Mouse (Mus musculus) common myeloid progenitor, adult 5-6 weeks (primary cell): ENCODE measurements at regions not wholly inside any gene's neighbourhood (a gene's known extent, or its start where the extent isn't known, plus 50 kb on each side); places are given as distances from the start of the nearest gene placed in this dataset.
A peak's percentile ranks its signal among the peaks of the same experiment; 100 is the strongest.

Experiments
- ATAC-seq: replicated peaks from 2 replicates; pipeline ENCODE4 v1.8.0; 2016; ENCODE audit warnings: low read depth, mild to moderate bottlenecking, moderate TSS enrichment, inconsistent platforms; ENCODE audit not compliant: poor library complexity, severe bottlenecking

GRCm38 (mm10) chr1:34738386-34739067 lies 104.3 kb downstream of the Fam168b start:
- ATAC-seq: peak; percentile 91

DNA sequence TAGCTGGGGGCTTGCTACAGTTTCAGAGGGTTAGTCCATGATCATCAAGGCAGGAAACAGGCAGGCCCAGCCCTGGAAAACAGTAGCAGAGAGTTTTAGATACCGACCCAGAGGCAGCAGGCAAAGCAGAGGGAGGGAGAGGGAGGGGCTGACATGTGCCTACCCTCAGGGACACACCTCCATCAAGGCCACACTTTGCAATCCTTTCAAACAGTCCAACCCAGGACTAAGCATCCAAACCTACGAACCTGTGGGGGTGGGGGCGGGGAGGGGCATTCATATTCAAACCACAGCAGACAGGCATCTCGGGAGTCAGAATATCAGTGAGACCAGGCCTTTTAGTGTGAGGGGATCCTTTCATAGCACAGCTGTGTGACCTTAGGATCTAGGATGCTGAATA lies 103.2 kb downstream of the Fam168b start:
- no peak for ATAC-seq

- no peak for ATAC-seq
Observed at GRCm38 (mm10) chr1:34740891-34741290, 102.0 kb downstream of the Fam168b start.

- no peak for ATAC-seq
Observed at GRCm38 (mm10) chr1:34742234-34742633, 100.6 kb downstream of the Fam168b start.

- no peak for ATAC-seq
Observed at GRCm38 (mm10) chr1:34745881-34746280, 97.0 kb downstream of the Fam168b start.

DNA sequence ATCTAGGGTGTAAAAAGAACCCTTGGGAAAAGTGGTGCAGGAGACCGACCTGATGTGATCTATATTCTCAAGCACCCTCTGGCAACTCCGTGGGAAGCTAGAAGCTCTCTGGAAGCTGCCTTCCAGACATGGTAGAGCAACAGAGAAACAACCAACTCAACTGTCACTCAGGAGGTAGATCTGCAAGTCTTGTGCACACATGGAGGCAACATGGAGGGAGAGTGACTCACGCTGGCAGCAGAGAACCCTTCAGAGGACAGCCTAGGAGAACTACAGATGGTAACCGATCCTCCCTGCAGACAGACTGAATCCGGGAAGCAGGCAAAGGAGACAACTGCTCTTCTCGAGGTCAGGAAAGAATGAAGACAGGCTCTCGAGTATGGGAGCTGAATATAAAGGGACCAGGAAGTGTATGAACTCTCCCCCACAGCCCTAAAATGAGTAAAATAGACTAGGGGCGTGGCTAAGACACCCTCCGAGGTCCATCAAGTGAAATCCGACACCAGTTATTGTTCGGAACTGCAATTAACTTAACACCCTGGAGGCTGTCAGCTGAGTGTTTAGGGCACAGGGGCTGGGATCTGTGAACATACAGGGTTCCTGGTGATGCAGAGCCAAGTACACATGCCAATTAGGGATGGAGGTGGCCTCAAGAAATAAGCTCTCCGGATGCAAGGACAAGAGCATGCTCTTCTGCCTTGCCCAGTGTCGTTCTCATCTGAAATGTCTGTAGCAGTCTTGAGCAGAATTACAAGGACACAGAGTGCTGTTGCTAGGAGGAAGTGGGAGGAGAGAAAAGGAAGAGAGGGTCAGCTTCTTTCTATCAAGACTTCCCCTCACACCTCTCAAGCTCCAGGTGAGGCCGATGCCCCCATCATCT lies 93.5 kb downstream of the Fam168b start:
- peak; percentile 53 for ATAC-seq

DNA sequence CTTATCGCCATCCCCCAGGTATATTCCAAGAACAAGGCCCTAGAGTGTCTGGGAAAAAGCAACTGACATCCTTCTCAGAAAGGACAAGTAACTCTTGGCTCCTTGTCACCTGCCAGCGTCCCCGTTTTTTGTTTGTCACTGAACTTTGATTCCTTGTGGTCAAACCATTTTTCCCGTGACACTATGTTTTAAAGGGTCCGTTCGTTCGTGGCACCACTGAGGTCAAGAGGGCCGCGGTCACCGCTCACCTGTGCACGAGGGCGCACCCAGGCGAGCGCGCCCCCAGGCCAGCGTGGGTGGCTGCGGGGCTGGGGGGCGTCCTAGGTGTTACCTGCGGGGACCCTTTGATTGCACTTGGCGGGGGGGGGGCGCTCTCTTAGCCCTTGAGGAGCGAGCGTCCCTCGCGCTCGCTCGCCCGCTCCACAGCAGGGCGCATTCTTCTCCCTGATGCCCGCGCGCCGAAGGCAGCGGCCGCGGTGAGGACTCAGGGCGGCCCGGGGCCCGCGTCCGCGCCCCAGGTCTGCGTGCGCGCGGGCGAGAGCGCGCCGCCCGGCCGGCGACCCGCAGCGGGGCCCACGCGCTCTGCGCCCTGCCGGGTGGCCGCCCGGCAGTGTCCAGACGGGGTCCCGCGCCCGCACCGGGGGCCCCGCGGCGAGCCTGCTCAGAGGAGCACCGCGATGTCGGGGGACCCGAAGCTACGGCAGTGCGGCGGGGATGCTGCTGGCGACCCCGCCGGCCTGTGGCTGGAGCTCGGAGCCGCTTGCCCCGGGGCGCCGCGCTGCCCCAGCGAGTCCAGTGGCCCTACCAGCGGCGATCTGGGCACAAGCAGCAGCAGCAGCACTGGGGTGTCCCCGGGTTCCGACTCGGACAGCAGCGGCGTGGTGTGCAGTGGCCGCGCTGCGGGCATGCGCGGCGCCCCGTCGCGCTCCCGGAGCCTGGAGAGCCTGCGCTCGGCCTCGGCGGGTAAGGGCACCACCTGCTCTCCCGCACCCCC lies 92.5 kb downstream of the Fam168b start:
- ATAC-seq: no peak

DNA sequence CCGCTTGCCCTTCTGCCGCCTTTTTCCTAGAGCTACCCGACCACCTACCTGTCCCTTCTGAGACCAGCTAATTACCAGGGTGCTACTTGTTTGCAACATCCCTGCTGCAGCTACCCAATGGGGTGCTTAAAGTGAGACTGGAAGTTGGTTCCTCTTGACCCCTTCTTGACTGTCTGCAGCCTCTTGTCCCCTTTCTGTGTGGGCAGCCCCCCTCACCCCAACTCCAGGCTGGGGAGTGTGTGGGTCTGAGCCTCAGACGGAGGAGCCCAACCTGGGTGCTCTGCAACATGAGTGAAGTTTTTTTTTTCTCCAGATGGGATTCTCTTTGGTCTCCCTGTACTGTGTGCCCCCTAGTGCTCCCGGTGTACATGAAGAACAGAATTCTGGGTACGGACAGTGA lies 91.7 kb downstream of the Fam168b start:
- 0 out of 2 replicates have a peak, but pooled peaks have one; percentile 10 for ATAC-seq

GRCm38 (mm10) chr1:34753581-34753980 lies 89.3 kb downstream of the Fam168b start:
- ATAC-seq: no peak

- no peak for ATAC-seq
Observed at GRCm38 (mm10) chr1:34760547-34760946, 82.3 kb downstream of the Fam168b start.

DNA sequence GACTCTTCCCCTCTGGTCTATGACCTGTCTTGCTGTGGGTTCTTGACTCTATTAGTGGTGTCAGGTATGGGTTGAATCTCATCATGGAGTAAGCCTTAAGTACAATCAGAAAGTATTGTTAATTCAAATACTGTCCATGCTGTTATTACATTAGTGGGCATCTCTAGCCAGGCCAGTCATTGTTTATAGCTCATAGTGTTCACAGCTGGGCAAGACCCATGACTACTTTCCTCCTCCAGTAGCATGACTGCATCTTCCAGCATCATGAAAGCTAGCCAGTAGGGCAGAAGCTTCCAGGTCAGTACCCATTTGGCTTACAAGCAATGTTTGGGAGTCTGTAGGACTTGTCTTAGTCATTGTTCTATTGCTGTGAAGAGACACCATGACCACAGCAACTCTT lies 81.4 kb downstream of the Fam168b start:
- no peak for ATAC-seq

- ATAC-seq: no peak
Observed at GRCm38 (mm10) chr1:34761870-34762269, 81.0 kb downstream of the Fam168b start.
